Mouse (Mus musculus) kidney, adult 2 months (tissue): Measurements from ENCODE around the gene Cpb2.

Experiments used
- CTCF ChIP-seq: fragments of 200-500 bp; conservative IDR thresholded peaks from 2 replicates; pipeline ENCODE4 v1.5.1; 2011; ENCODE audit warnings: low read depth, mild to moderate bottlenecking, control low read depth, low read length, moderate library complexity, mixed read lengths; ENCODE audit not compliant: insufficient read depth, insufficient read length
- POLR2A ChIP-seq: fragments of 200-500 bp; IDR thresholded peaks from one replicate; pipeline ENCODE4 v1.6.1; 2011; ENCODE audit warnings: low read depth, low read length, control low read depth

GRCm38 (mm10) chr14:75227453-75228084, 14.5 kb upstream of the Cpb2 start:
- TF ChIP-seq CTCF (no peak), POLR2A (no peak)
